Mouse (Mus musculus): ENCODE data around the gene Mlf2.
A peak's percentile ranks its signal among the peaks of the same experiment; 100 is the strongest.

Mlf2 gene

GRCm38 (mm10) chr6:124936681-124937080 is 5.5 kb downstream of the Mlf2 start:
- DNase-seq: no peak

GRCm38 (mm10) chr6:124937493-124937892 is 6.3 kb downstream of the Mlf2 start:
- peak in 1 of 2 experiments; percentile 51 for DNase-seq

- no peak for DNase-seq
These were observed 7.4 kb downstream of the Mlf2 start for GRCm38 (mm10) chr6:124938554-124938953.

GRCm38 (mm10) chr6:124941679-124942078 is 10.5 kb downstream of the Mlf2 start:
- DNase-seq: no peak

GRCm38 (mm10) chr6:124943526-124943925 is 12.3 kb downstream of the Mlf2 start:
- DNase-seq: no peak

GRCm38 (mm10) chr6:124953991-124954715 is 23.0 kb downstream of the Mlf2 start:
- DNase-seq: no peak

- DNase-seq: no peak
These were observed 24.0 kb downstream of the Mlf2 start for GRCm38 (mm10) chr6:124955212-124955611.

GRCm38 (mm10) chr6:124958127-124958526 is 26.9 kb downstream of the Mlf2 start:
- peak in 1 of 2 experiments; percentile 38 for DNase-seq

GRCm38 (mm10) chr6:124959960-124960359 is 28.8 kb downstream of the Mlf2 start:
- DNase-seq: no peak

GRCm38 (mm10) chr6:124961021-124961420 is 29.8 kb downstream of the Mlf2 start:
- no peak for DNase-seq

- DNase-seq: no peak
These were observed 33.5 kb downstream of the Mlf2 start for GRCm38 (mm10) chr6:124964638-124965037.

- DNase-seq: peak; percentile 95 to 97
These were observed 34.0 kb downstream of the Mlf2 start, which contains the start of gene Cops7a for GRCm38 (mm10) chr6:124965088-124965719. Gene Cops7a, minus strand, starts transcription at chr6:124965538.

- no peak for DNase-seq
These were observed 34.6 kb downstream of the Mlf2 start for GRCm38 (mm10) chr6:124965747-124966146.

GRCm38 (mm10) chr6:124966466-124967118 is 35.4 kb downstream of the Mlf2 start:
- no peak for DNase-seq

GRCm38 (mm10) chr6:124967766-124968165 is 36.6 kb downstream of the Mlf2 start:
- DNase-seq: peak; percentile 25 to 48
